Mouse (Mus musculus) 3134 (cell line): ENCODE measurements around the gene Wipf3.

Experiments
- DNase-seq: peaks from one replicate; pipeline ENCODE4 v3.0.0-alpha.2; 2011; ENCODE audit warnings: low spot score; ENCODE audit not compliant: insufficient read length; ENCODE audit errors: extremely low read depth

The Wipf3 gene

DNA sequence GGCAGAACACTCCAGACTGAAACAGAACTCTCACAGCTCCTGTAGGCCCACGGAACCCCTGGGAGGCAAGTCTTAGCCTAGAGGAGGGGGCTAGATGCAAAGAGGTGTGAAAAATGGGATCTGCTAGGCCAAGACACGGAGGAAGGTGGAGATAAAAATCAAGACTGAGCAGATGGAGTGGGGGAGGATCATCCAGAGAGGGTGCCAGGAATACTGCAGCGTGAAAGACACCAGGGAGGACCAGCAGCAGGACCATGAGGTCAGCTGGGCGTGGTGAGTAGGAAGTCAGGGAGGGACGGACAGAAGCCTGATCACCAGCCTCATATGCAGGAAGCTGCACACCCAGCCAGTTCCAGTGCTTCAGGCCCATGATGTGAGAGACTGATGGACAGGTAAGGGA lies 89.4 kb downstream of the Wipf3 start:
- no peak for DNase-seq

DNA sequence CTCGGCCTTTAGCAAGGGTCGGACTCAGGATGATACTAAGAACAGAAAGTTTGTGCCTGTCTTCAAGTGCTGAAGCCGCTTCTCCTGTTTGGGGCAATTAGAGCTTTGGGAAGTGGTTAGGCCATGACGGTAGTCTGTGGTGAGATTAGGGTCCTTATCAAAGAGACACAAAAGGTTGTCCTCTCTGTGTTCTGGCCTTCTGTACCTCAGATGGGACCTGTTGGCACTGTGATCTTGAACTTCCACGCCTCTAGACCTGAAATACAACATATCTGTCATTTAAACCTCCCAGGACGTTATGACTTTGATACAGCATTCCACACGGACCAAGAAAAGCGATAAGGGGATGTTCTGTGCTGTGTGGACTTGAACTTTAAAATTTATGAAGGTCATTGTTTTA lies 99.3 kb downstream of the Wipf3 start:
- no peak for DNase-seq

GRCm38 (mm10) chr6:54530182-54530581 lies 100.8 kb downstream of the Wipf3 start:
- DNase-seq, result no peak

- no peak for DNase-seq
Measured at GRCm38 (mm10) chr6:54531048-54531481, 101.7 kb downstream of the Wipf3 start.

GRCm38 (mm10) chr6:54535485-54535884 lies 106.1 kb downstream of the Wipf3 start:
- no peak for DNase-seq

DNA sequence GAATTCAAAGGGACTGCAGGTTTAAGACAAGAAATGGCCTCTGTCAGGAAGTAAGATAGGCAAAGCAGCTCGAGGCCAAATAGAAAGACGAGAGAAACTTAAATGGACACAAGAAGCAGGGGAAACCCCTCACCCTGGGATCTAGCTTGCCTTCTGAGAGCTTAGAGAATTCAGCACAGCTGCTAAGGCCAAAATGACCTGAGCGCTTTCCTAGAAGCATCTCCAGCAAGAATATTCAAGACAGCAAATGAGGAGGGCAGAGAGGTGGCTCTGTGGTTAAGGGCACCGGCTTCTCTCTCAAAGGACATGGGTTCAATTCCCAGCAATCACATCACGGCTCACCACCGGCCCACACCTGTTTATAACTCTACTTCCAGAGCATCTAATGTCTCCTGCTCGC lies 107.7 kb downstream of the Wipf3 start:
- DNase-seq, result no peak

- no peak for DNase-seq
Measured at GRCm38 (mm10) chr6:54538773-54539173, 109.4 kb downstream of the Wipf3 start.

- no peak for DNase-seq
Measured at GRCm38 (mm10) chr6:54539396-54539795, 110.0 kb downstream of the Wipf3 start.

DNA sequence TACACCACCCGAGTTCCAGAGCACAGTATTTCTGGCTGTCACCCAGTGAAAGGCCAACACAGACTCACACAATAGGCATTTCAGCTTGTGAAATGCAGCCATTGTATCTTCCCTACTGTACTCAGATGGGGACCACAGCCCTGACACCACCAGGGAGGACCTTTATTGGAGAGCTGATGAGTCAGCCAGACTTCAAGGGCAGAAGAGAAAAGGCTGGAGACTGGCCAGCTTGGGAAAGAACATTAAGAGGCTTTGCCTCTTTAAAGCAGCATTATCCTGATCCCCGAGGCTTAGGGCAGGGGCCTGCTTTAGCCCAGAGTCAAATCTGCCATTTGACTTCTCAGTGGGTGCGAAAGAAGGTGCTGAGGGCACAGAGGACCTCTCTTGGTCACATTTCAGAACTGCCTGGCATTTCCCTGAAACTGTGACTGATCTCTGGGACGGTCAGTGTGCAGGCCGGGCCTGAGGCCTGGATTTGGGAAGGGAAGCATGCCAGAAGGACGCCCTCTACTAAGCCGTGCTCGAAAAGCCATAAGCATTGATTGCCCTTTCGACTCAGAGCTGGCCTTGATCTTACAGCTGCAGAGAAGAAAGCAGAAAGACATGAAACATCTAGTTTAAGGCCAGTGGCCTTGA lies 111.0 kb downstream of the Wipf3 start:
- peak; percentile 59 for DNase-seq

GRCm38 (mm10) chr6:54542836-54543235 lies 113.4 kb downstream of the Wipf3 start:
- no peak for DNase-seq

- no peak for DNase-seq
Measured at GRCm38 (mm10) chr6:54543646-54544045, 114.2 kb downstream of the Wipf3 start.

GRCm38 (mm10) chr6:54548314-54549019 lies 119.1 kb downstream of the Wipf3 start:
- DNase-seq, result no peak

DNA sequence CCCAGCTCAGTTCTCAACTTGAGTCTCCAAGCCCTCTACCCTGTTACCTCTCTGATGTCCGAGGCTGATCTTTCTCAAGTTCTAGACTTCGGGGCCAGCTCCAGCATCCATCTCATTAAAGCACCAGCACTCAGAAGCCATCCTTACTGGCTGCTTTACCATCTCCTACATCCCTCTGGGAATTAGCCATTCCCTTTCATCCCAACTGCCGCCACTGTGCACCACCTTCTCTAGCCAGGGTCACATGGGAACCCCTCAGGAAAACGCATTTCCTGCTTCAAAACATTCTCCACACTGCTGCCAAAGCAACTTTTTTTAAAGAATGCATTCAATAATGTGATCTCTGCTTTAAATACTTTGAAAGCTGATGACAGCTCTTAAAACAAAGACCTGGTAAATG lies 119.9 kb downstream of the Wipf3 start:
- no peak for DNase-seq

DNA sequence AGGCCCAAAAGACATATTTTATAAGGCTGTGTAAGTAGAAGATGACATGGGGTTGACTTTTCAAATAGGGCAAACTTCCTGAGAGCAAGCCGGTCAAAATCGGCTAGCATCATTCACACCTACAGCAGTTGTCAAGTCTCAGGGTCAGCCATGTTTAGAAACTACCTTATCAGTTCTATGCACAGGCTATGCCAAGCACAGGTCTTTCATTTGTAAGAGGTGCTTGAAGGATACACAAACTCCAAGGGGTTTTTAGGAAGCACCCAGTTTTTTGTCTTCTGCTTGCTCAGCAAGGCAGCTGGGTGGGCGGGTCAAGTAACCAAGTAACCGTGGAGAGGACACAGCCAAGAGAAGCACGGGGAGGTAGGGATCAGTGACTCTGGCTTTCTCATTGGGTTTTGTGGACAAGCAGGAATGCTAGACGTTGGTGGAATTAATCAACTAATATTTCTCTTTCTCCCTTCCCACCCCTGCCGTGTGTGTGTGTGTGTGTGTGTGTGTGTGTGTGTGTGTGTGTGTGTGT lies 121.5 kb downstream of the Wipf3 start:
- no peak for DNase-seq

DNA sequence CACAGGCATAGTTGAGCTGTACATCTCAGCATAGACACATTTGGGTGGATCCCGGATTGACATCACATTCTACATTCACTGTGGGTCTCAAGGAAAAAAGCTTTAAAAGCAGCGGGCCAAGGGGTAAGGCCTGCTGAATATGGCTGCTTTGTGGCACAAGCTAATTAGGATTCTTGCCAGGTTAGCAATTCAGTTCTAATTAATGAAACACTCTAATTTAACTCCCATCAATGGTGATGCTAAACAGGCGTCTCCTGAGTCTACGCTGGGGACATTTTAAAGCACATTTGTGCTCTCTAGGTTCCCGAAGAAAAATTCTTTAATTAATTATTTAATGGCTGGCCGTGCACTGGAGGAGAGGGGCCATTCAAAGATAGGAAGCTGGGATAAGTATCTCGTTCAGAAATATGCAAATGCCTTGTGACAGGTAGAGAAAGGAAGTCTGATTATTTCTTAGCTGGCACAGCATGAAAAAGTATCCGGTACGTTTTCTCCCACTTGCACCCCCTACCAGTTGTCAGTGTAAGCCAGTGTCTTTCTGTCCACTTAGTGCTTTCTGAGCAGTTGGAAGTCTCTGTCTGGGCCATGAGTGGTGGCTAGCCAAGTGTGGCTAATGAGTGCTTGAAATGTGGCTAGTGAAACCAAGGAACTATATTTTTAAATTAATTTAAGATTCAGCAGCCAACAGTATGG lies 123.5 kb downstream of the Wipf3 start:
- DNase-seq, result no peak
